Mouse (Mus musculus): Measurements from ENCODE around the gene Met.

The Met gene

GRCm38 (mm10) chr6:17491502-17491901 lies 27.9 kb downstream of the Met start:
- no peak for DNase-seq (ENCODE audit: low spot score in 2 of 2)

GRCm38 (mm10) chr6:17492062-17492461 lies 28.5 kb downstream of the Met start:
- DNase-seq (ENCODE audit: low spot score in 2 of 2) = no peak

- no peak for DNase-seq (ENCODE audit: low spot score in 2 of 2)
Observed at GRCm38 (mm10) chr6:17495413-17495812, 31.8 kb downstream of the Met start.

GRCm38 (mm10) chr6:17497366-17497765 lies 33.8 kb downstream of the Met start:
- DNase-seq (ENCODE audit: low spot score in 2 of 2) = no peak

GRCm38 (mm10) chr6:17498801-17499200 lies 35.2 kb downstream of the Met start:
- no peak for DNase-seq (ENCODE audit: low spot score in 2 of 2)

GRCm38 (mm10) chr6:17501440-17501839 lies 37.8 kb downstream of the Met start:
- DNase-seq (ENCODE audit: low spot score in 2 of 2) = no peak

GRCm38 (mm10) chr6:17502311-17502710 lies 38.7 kb downstream of the Met start:
- no peak for DNase-seq (ENCODE audit: low spot score in 2 of 2)

GRCm38 (mm10) chr6:17503724-17504123 lies 40.1 kb downstream of the Met start:
- DNase-seq (ENCODE audit: low spot score in 2 of 2) = no peak

GRCm38 (mm10) chr6:17505530-17505929 lies 41.9 kb downstream of the Met start:
- DNase-seq (ENCODE audit: low spot score in 2 of 2) = no peak

GRCm38 (mm10) chr6:17506831-17507230 lies 43.2 kb downstream of the Met start:
- no peak for DNase-seq (ENCODE audit: low spot score in 2 of 2)

GRCm38 (mm10) chr6:17508184-17508583 lies 44.6 kb downstream of the Met start:
- DNase-seq (ENCODE audit: low spot score in 2 of 2) = no peak

GRCm38 (mm10) chr6:17508604-17509372 lies 45.2 kb downstream of the Met start:
- DNase-seq (ENCODE audit: low spot score in 2 of 2) = no peak

GRCm38 (mm10) chr6:17513381-17513780 lies 49.8 kb downstream of the Met start:
- no peak for DNase-seq (ENCODE audit: low spot score in 2 of 2)

- DNase-seq (ENCODE audit: low spot score in 2 of 2) = no peak
Observed at GRCm38 (mm10) chr6:17515775-17516460, 52.3 kb downstream of the Met start.

- DNase-seq (ENCODE audit: low spot score in 2 of 2) = no peak
Observed at GRCm38 (mm10) chr6:17521901-17522717, 58.5 kb downstream of the Met start.

- DNase-seq (ENCODE audit: low spot score in 2 of 2) = no peak
Observed at GRCm38 (mm10) chr6:17522917-17523316, 59.3 kb downstream of the Met start.

GRCm38 (mm10) chr6:17529490-17530269 lies 66.1 kb downstream of the Met start:
- no peak for DNase-seq (ENCODE audit: low spot score in 2 of 2)

GRCm38 (mm10) chr6:17541615-17542014 lies 78.0 kb downstream of the Met start:
- DNase-seq (ENCODE audit: low spot score in 2 of 2) = no peak

- no peak for DNase-seq (ENCODE audit: low spot score in 2 of 2)
Observed at GRCm38 (mm10) chr6:17542383-17542782, 78.8 kb downstream of the Met start.

GRCm38 (mm10) chr6:17545480-17545879 lies 81.9 kb downstream of the Met start:
- no peak for DNase-seq (ENCODE audit: low spot score in 2 of 2)

- DNase-seq (ENCODE audit: low spot score in 2 of 2) = no peak
Observed at GRCm38 (mm10) chr6:17546341-17546740, 82.7 kb downstream of the Met start.

- DNase-seq (ENCODE audit: low spot score in 2 of 2) = no peak
Observed at GRCm38 (mm10) chr6:17546825-17547224, 83.2 kb downstream of the Met start.

Measured in right cerebral cortex, postnatal 10 days (tissue).